Mouse (Mus musculus) frontal cortex, postnatal 14 days (tissue): ENCODE data around the gene Ifitm1.
"Not testable (repeated sequence)": the region's sequence is repeated elsewhere in the genome, so short reads cannot be mapped to it uniquely, and the experiment has no call there.

ENCODE experiments used
- DNase-seq, 2 experiments: peaks; one replicate each; pipeline ENCODE4 v3.0.0; 2022; ENCODE audit warnings: low spot score in 2 of 2

Ifitm1 gene

GRCm38 (mm10) chr7:140951051-140951450 is 16.0 kb upstream of the Ifitm1 start:
- no peak for DNase-seq

- DNase-seq, result no peak
Observed at GRCm38 (mm10) chr7:140951765-140952164, 15.3 kb upstream of the Ifitm1 start.

- DNase-seq, result no peak
Observed at GRCm38 (mm10) chr7:140952441-140952840, 14.6 kb upstream of the Ifitm1 start.

GRCm38 (mm10) chr7:140953133-140953532 is 13.9 kb upstream of the Ifitm1 start:
- no peak for DNase-seq

GRCm38 (mm10) chr7:140953800-140954732 is 13.0 kb upstream of the Ifitm1 start:
- DNase-seq, result no peak

- no peak for DNase-seq
Observed at GRCm38 (mm10) chr7:140954733-140955071, 12.3 kb upstream of the Ifitm1 start.

- no peak for DNase-seq
Observed at GRCm38 (mm10) chr7:140955342-140955741, 11.7 kb upstream of the Ifitm1 start.

GRCm38 (mm10) chr7:140955758-140956555 is 11.1 kb upstream of the Ifitm1 start, which contains the start of the genes Gm45717 and Ifitm2:
Gene Gm45717, minus strand, starts transcription at chr7:140955937.
Gene Ifitm2, minus strand, starts transcription at chr7:140955987.
- DNase-seq, result no peak

GRCm38 (mm10) chr7:140956556-140956869 is 10.5 kb upstream of the Ifitm1 start:
- DNase-seq, result no peak

GRCm38 (mm10) chr7:140959181-140959901 is 7.7 kb upstream of the Ifitm1 start:
- no peak for DNase-seq

GRCm38 (mm10) chr7:140960026-140960425 is 7.0 kb upstream of the Ifitm1 start:
- no peak for DNase-seq

GRCm38 (mm10) chr7:140961416-140961815 is 5.6 kb upstream of the Ifitm1 start:
- DNase-seq, result no peak

- no peak for DNase-seq
Observed at GRCm38 (mm10) chr7:140962733-140963132, 4.3 kb upstream of the Ifitm1 start.

GRCm38 (mm10) chr7:140967862-140968591 is 1.0 kb downstream of the Ifitm1 start:
- no peak for DNase-seq

- not testable (repeated sequence) for DNase-seq
Observed at GRCm38 (mm10) chr7:140968710-140969109, 1.7 kb downstream of the Ifitm1 start.

- DNase-seq, result no peak
Observed at GRCm38 (mm10) chr7:140970931-140971330, 3.9 kb downstream of the Ifitm1 start.

GRCm38 (mm10) chr7:140971479-140972171 is 4.6 kb downstream of the Ifitm1 start:
- DNase-seq, result no peak

GRCm38 (mm10) chr7:140973396-140974165 is 6.6 kb downstream of the Ifitm1 start:
- no peak for DNase-seq

- no peak for DNase-seq
Observed at GRCm38 (mm10) chr7:140974940-140975339, 7.9 kb downstream of the Ifitm1 start.

- DNase-seq, result no peak
Observed at GRCm38 (mm10) chr7:140975465-140975864, 8.4 kb downstream of the Ifitm1 start.
